In the genomic region with DNA sequence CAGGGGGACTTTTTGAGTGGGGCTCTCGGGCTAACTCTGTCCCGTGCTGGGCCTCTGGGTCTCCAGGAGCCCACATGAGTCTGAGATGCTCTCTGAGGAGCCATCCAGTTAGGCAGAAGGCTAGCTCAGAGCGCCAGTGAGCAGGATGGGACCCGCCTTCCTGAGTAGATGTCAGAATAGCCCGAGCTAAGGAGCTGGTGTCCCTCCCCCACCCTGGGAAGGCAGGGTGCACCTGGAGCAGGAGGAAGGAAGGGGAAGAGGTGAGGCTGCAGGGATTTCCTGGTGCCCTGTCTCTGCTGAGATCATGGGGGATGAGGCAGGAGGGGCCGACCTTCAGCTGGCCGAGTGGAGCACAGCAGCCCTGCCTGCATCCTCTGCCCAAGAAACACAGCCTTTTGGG, we compare ENCODE assay signal across 8 mouse cellular contexts. TPM values are rescaled to one million over a fixed set of nuclear protein-coding genes. Genes with fewer than 3 reads are reported as not detected.
DNase-seq lines count a peak whose midpoint lies in the region; ATAC-seq and TF ChIP-seq lines count a peak whose summit lies in the region.

No protein-coding gene starts in this region.

- DNase-seq in liver, adult 2 months (ENCODE audit: extremely low read depth, low read depth, low spot score): no peak
- no peak for DNase-seq in liver
- peak; percentile 87 for DNase-seq in kidney, postnatal 14 days
- DNase-seq in midbrain, embryonic 11.5 days (ENCODE audit: low spot score, missing footprints): no peak
- DNase-seq in urinary bladder, postnatal 14 days (ENCODE audit: low spot score): no peak
- no peak for DNase-seq in urinary bladder, postnatal 25 days (ENCODE audit: low spot score)
- no peak for DNase-seq in layer of hippocampus, adult 9-11 months

- H3K27me3 ChIP-seq in liver, adult 2 months (ENCODE audit: control insufficient read depth, insufficient read depth, low read length): no peaks in the 10 kb centered on the region
- no peaks in the 10 kb centered on the region for H3K27me3 ChIP-seq in heart, embryonic 13.5 days (replicated peaks)
- H3K27me3 ChIP-seq in midbrain, embryonic 11.5 days (ENCODE audit: control insufficient read depth, insufficient read depth, low read length): no peaks in the 10 kb centered on the region

- no peaks in the 10 kb centered on the region for H3K36me3 ChIP-seq in liver, adult 2 months (ENCODE audit: control insufficient read depth, insufficient read depth, low read length)
- H3K36me3 ChIP-seq in heart, embryonic 13.5 days: peaks cover 13% of the 10 kb centered on the region; the same call in 1 of the 2 replicates
- no peaks in the 10 kb centered on the region for H3K36me3 ChIP-seq in midbrain, embryonic 11.5 days (ENCODE audit: control insufficient read depth, insufficient read depth, low read length)

- peak overlapping the region; percentile 56 for H3K4me3 ChIP-seq in liver, adult 2 months (ENCODE audit: insufficient read depth, low read depth, low read length)
- H3K4me3 ChIP-seq in heart, embryonic 13.5 days: peak overlapping the region; percentile 60
- no peak overlapping the region for H3K4me3 ChIP-seq in midbrain, embryonic 11.5 days (ENCODE audit: low read depth, low read length)

- no peak for TF ChIP-seq POLR2A in liver, adult 2 months (IDR thresholded peaks at IDR 0.05; ENCODE audit: extremely low read depth, insufficient read depth, low read length)

- WGBS in liver, adult 2 months: 67% methylated on average over 7 of the region's 7 CpGs
- 22% methylated on average over 7 of the region's 7 CpGs for WGBS in heart, embryonic 13.5 days
- WGBS in midbrain, embryonic 11.5 days: 55% methylated on average over 7 of the region's 7 CpGs

- no peak; the same call in 1 of the 2 replicates for ATAC-seq in heart, embryonic 13.5 days (ENCODE audit: extremely low read depth, insufficient number of reproducible peaks, low FRiP score, low TSS enrichment)
- no peak for ATAC-seq in midbrain, embryonic 11.5 days (ENCODE audit: low FRiP score)

- no peaks in the 10 kb centered on the region for H3K9me3 ChIP-seq in heart, embryonic 13.5 days
- H3K9me3 ChIP-seq in midbrain, embryonic 11.5 days (ENCODE audit: control insufficient read depth, low read length): no peaks in the 10 kb centered on the region

- TF ChIP-seq CTCF in liver, adult 2 months (IDR thresholded peaks at IDR 0.05; ENCODE audit: low read depth, low read length): no peak

- 0 out of 2 replicates have a peak, but pooled peaks cover 5% of the 10 kb centered on the region for H3K4me1 ChIP-seq in liver, adult 2 months (ENCODE audit: control insufficient read depth, insufficient read depth, low read length)
- H3K4me1 ChIP-seq in heart, embryonic 13.5 days: peaks cover 51% of the 10 kb centered on the region
- 0 out of 2 replicates have a peak, but pooled peaks cover 2% of the 10 kb centered on the region for H3K4me1 ChIP-seq in midbrain, embryonic 11.5 days (ENCODE audit: control insufficient read depth, insufficient read depth, low read length)

- peak overlapping the region; percentile 39 for H3K9ac ChIP-seq in liver, adult 2 months (ENCODE audit: low read depth, low read length)
- peak overlapping the region; percentile 81 for H3K9ac ChIP-seq in heart, embryonic 13.5 days
- H3K9ac ChIP-seq in midbrain, embryonic 11.5 days (ENCODE audit: low read length): no peak overlapping the region

- peak overlapping the region; percentile 73 for H3K4me2 ChIP-seq in heart, embryonic 13.5 days
- H3K4me2 ChIP-seq in midbrain, embryonic 11.5 days: 0 out of 2 replicates have a peak overlapping the region, but pooled peaks have one; percentile 2

- H3K27ac ChIP-seq in liver, adult 2 months (replicated peaks; ENCODE audit: insufficient read depth, low read depth, low read length): peak overlapping the region; percentile 17
- H3K27ac ChIP-seq in heart, embryonic 13.5 days (replicated peaks): peak overlapping the region; percentile 83
- no peak overlapping the region for H3K27ac ChIP-seq in midbrain, embryonic 11.5 days (ENCODE audit: low read depth, low read length)

- H3K79me2 ChIP-seq in liver, adult 2 months (ENCODE audit: control insufficient read depth, insufficient read depth, low read length): no peaks in the 10 kb centered on the region

RNA-seq across cellular contexts. Expression of a gene that starts 7.6 kb away (rescaled TPM):
- total RNA-seq in liver, adult 2 months (2014; rRNA removed): 2.2 and 3.2 TPM in 2 replicates
- polyA plus RNA-seq in liver, adult 2 months (2012; rRNA removed): 7.5 and 10.4 TPM in 2 replicates
- 33.0 and 34.1 TPM in 2 replicates for polyA plus RNA-seq in heart, embryonic 13.5 days (2015; fragmentation: Nextera tagmentation; extraction: Ambion mirVana)
- polyA plus RNA-seq in midbrain, embryonic 11.5 days (2014; fragmentation: Nextera tagmentation; extraction: Ambion mirVana): 23.4 and 25.5 TPM in 2 replicates

RNA-seq across cellular contexts. Expression of a gene that starts 12.4 kb away (rescaled TPM):
- not detected in 2 replicates for total RNA-seq in liver, adult 2 months (2014; rRNA removed)
- not detected in 2 replicates for polyA plus RNA-seq in liver, adult 2 months (2012; rRNA removed)
- 0.18 and 0.28 TPM in 2 replicates for polyA plus RNA-seq in heart, embryonic 13.5 days (2015; fragmentation: Nextera tagmentation; extraction: Ambion mirVana)
- 2.0 and 3.0 TPM in 2 replicates for polyA plus RNA-seq in midbrain, embryonic 11.5 days (2014; fragmentation: Nextera tagmentation; extraction: Ambion mirVana)

RNA-seq across cellular contexts. Expression of a gene that starts 15.6 kb away (rescaled TPM):
- 19.5 and 27.3 TPM in 2 replicates for total RNA-seq in liver, adult 2 months (2014; rRNA removed)
- 46.6 and 63.7 TPM in 2 replicates for polyA plus RNA-seq in liver, adult 2 months (2012; rRNA removed)
- polyA plus RNA-seq in heart, embryonic 13.5 days (2015; fragmentation: Nextera tagmentation; extraction: Ambion mirVana): 60.0 and 63.2 TPM in 2 replicates
- polyA plus RNA-seq in midbrain, embryonic 11.5 days (2014; fragmentation: Nextera tagmentation; extraction: Ambion mirVana): 72.8 and 82.6 TPM in 2 replicates

RNA-seq across cellular contexts. Expression of a gene that starts 24.5 kb away (rescaled TPM):
- 158 and 175 TPM in 2 replicates for total RNA-seq in liver, adult 2 months (2014; rRNA removed)
- polyA plus RNA-seq in liver, adult 2 months (2012; rRNA removed): 414 and 481 TPM in 2 replicates
- polyA plus RNA-seq in heart, embryonic 13.5 days (2015; fragmentation: Nextera tagmentation; extraction: Ambion mirVana): 19.0 and 21.3 TPM in 2 replicates
- 10.3 and 13.9 TPM in 2 replicates for polyA plus RNA-seq in midbrain, embryonic 11.5 days (2014; fragmentation: Nextera tagmentation; extraction: Ambion mirVana)

RNA-seq across cellular contexts. Expression of a gene that starts 28.6 kb away (rescaled TPM):
- total RNA-seq in liver, adult 2 months (2014; rRNA removed): 26.6 and 35.6 TPM in 2 replicates
- polyA plus RNA-seq in liver, adult 2 months (2012; rRNA removed): 72.6 and 77.4 TPM in 2 replicates
- polyA plus RNA-seq in heart, embryonic 13.5 days (2015; fragmentation: Nextera tagmentation; extraction: Ambion mirVana): 37.0 and 40.0 TPM in 2 replicates
- 47.7 and 51.4 TPM in 2 replicates for polyA plus RNA-seq in midbrain, embryonic 11.5 days (2014; fragmentation: Nextera tagmentation; extraction: Ambion mirVana)
